Mouse (Mus musculus): ENCODE data around the gene Snx11. TPM values are rescaled to one million over a fixed set of nuclear protein-coding genes. Genes with fewer than 3 reads are reported as not detected.
"Not testable (repeated sequence)": the region's sequence is repeated elsewhere in the genome, so short reads cannot be mapped to it uniquely, and the experiment has no call there.

Gene Snx11
- total RNA-seq (2021) = 10 to 100 TPM; 14.0 to 15.3 TPM
- long read RNA-seq, experiment 1, transcript Snx11-201 (9 exons, 2,551 nt) = major isoform, 7 of 27 reads
- long read RNA-seq, experiment 1, transcript Snx11-202 (8 exons, 2,197 nt) = minor isoform, 6 of 27 reads
- long read RNA-seq, experiment 1, partial matches to known transcripts = 0 of 27 reads
- long read RNA-seq, experiment 1, other reads (novel, unspliced or antisense) = 14 of 27 reads
- long read RNA-seq, experiment 2, partial matches to known transcripts = 2 of 20 reads
- long read RNA-seq, experiment 2, other reads (novel, unspliced or antisense) = 12 of 20 reads

DNA sequence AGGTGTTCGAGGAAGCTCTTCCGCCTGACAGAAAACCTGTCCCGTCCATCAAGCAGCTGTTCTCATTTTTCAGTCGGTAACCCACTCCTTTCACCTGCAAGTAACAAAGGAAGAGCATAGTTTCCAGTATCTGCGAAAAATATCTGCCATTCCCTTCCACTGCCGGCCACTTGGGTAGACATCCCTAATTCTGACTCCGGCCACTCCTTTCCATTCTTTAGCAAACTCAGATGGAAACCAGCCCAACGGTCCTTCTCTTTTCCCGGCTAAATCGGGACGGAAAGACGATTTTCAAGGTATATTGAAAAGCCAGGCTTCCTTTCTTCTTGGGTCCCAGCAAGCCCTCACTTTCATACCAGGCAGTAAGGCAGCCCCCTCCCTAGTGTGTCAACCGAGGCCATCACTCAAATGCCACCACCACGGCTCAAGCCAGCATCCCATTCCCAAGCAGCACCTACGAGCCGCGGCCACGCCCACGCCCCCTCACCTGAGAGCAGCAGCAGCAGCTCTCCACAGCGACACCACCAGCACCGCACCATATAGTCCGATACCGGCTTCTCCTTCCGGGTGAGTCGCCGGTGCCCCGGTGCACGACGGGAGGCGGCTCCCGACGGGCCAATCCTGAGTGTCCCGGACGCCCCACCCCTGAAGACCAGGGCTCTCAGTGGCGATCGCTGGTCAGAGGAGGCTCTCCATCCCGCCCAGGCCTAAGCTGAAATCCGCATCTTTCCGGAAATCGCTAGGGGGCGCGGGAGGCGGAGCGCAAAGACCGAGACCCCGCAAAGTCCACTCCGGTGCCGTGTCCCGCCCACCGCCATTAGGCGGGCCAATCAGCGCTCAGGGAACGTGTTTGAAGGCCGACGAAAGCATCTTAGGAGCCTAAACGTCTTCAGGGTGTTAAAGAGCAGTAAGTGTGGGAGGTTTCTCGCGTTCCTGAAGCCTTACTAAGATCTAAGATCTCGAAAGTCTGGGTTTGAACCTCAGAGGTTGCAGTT lies at the start of gene Snx11:
Gene Snx11, minus strand, starts transcription at position 592 of the 995 bp plus-strand sequence.
- DNase-seq (ENCODE audit: low spot score in 2 of 2) = peak; percentile 98 to 100

DNA sequence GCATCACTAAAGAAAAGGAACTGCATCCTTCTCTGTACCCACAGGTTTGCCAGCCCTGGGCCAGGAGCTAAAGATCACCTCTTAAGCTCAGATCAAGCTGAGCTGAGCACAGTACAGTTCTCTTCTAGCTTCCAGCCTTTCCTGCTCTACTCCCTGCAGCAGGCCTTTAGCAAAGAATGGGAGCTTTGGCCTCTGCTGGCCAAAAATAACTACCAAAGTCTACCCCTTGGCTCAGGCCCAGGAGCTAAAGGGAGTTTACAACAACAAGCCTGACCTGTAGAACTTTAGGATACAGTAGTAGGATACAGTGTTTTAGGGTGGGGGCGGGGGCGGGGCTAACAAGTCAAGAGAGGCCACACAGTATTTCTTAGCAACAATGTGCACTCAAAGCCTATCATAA lies 49.1 kb upstream of the Snx11 start:
- DNase-seq (ENCODE audit: low spot score in 2 of 2) = no peak

DNA sequence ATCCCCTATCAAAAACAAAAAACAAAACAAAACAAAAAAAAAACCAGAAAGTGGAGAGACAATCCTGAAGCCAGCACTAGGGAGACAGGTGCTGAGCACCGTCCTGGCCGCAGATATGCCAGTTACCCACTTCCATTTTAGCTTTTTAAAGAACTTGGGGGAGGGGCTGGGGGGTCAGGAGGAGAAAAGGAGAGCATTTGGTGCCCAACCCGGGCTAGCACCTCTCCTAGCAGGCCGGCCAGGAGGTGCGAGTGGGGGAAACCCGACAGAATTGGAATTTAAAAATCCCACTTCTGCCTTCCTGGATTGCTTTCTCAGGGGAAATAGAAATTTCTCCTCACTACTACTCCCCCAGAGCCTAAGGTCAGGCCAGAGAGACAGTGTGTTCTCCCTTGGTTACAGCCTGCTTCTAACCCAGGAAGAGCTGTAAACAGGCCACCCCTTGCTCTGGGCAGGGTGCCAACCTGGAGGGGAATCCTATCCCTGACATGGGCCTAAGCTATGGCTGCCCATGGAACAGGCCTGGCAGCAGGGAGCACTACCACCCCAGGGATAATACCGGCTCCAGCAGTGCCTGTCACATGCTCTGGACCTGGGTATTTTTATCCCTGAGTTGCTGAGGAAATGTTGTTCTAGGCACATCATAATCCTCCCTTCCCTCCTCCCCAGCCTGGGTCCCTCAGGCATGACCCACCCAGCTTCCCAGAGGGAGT lies 47.6 kb upstream of the Snx11 start:
- peak; percentile 47 to 75 for DNase-seq (ENCODE audit: low spot score in 2 of 2)

DNA sequence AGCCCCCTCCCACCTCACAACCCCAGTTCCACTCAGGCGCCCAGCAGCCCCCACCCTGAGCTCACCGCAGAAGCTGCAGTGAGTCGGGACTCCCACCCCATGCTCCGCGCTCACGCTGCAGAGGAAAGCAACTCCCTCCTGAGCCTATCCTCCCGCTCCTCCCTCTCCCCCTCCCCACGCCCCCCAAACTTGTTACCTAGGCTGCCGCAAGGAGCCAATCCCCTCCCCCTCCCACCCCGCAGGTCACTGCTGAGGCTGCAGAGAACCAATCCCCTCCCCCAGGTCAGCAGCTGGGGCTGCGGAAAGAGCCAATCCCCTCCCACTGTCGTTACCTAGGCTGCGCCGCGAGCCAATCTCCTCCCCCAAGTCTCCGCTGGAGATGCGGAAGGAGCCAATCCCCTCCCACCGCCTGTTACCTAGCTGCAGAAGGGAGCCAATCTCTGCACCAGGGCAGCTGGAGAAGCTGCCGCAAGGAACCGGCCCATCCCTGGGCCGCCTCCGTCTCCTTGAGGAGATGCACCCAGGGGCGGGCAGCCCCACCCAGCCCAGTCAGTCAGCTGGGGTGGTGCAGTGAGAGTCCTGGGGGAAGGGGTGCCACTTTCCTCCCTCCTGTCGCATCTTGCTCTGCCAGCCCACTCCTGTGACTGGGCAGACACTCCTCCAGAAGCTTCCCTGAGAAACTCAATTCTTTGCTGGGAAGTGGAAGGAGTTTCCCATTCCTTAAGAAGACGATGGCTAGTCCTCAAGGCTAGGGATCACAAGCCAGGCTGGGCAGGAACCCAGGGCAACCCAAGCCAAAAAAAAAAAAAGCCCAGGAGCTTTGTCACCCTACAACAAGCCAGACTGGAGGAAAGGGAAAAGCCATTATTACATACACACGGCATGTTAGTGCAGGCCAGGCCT lies 46.8 kb upstream of the Snx11 start:
- DNase-seq (ENCODE audit: low spot score in 2 of 2) = peak in 1 of 2 experiments; percentile 68

DNA sequence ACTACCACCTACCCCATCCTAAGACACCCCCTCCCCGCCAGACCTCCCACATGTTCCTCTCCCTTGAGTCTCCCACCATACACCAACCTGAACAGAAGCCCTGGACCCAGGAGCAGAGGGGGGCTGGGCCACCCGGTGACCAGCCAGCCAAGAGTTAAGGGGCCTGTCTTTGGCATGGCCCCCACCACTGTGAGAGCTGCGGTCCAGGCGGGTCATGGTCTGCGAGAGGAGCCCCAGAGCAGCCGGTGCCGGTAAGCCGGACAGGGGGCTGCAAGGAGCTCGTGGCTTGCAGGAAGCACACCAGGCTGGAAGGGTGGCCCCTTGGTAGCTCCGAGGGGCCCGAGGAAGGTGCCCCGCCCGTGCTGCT lies 46.1 kb upstream of the Snx11 start:
- DNase-seq (ENCODE audit: low spot score in 2 of 2) = no peak

DNA sequence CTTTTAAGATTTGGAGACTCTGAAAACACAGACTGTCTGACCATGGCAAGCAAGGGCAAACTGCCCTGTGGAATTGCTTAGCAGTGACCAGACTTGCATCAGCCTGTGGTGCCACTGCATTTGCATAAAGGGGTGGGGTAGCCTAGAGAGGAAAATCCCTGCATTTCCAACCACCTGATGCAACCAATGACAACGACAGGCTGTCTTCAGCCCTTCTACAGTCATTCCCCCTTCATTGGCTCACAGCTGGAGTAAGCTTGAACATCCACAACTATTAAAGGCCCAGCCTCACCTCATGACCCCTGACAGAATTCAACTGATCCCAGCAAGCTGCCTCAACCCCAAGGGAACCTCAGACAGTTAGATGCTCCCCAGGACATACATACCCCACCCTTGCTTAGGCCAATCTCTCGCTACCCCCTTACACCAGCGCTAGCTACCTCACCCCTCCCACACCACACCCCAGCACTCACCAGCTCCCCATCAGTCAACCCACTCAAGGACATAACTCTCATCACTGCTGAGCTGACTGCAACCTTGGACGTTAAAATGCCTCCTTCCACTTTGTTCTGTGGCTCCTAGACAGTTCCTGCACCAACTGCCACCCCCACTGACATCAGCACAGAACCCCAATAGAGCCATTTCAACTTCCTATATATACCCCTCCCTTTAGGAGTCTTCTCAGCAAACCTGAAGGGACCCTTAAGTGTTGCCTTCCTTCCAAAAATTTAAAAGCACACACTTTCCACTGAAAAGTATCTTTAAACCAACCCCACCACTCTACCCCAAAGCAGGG lies 45.5 kb upstream of the Snx11 start:
- DNase-seq (ENCODE audit: low spot score in 2 of 2) = no peak

DNA sequence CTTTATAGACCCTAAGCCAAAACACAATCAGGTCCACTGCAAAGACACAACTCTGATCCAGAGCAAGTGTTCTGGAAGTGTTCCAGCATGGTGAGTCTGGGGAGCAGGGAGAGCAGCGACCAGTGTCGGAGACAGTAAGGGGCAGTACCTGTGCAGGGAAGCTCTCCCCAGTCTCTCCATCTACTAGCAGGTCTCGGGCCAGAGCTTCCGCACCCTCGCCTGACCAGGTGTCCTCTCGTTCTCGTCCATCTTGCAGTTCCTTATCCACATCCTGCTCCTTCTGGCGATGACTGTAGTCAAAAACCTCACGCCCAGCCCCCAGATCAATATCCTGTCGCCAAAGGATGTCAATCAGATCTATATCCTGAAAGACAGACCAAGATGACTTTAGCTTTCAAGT lies 44.6 kb upstream of the Snx11 start:
- DNase-seq (ENCODE audit: low spot score in 2 of 2) = no peak

DNA sequence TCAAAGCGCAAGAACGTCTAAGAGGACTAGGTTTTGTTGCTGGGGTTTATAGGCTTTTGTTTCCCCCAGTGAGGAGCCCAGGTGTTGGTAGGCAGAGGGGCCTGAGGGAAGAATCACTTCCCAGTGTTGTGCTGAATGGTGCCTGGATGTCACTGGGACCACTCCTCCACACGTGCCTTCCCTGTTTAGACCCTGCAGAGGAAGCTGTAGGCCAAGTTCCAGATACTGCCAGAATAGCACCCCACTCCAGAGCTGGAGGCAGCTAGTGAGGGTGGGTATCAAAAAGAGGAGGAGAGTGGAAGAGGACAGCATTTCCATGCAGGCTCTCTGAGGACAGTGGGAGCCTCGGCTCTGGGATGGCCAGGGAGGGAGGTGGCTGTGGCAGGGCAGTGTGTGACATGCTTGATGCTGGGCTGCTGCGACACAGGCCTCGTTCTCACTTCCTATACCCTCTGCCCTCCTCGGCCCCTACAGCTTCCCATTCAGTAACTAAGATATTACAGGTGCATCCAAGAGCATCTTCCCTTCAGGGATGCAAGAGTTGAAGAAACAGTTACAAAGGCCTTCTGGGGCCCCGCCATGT lies 40.9 kb upstream of the Snx11 start:
- no peak for DNase-seq (ENCODE audit: low spot score in 2 of 2)

DNA sequence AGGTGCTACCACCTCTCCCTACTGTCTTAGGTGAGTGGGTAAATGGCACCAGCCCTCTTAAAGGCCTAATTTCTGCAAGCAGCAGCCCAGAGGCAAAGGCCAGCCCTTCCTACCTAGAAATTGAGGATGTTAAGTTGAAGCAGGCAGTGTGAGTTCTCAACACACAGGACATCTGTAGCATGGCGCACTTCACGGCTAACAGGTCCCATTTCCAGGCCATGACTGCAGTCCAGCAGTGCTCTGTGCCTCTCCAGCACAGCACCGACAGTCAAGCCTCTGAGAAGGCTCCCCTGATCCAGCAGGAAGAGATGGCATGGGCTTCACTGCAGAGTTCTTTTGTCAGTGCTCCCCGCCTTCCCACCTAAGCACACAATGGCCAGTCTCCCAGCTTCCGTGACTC lies 39.6 kb upstream of the Snx11 start:
- DNase-seq (ENCODE audit: low spot score in 2 of 2) = no peak

DNA sequence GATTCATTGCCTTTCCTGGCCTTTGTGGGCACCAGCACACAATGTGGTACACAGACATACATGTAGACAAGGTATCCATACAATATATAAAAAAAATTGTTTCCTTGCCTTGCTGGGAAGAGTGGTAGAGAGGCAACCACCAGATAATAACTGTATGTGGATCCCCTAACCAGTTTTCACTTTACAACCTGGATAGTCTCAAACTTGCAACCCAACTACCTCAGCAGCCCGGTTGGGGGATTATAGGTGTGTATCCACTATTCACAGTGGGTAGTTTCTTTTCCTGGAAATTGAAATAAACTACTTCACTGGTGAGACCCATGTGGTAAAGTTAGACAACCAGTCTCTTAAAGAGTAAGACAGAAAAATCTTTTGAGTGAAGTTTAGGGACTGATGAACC lies 39.1 kb upstream of the Snx11 start:
- no peak for DNase-seq (ENCODE audit: low spot score in 2 of 2)

DNA sequence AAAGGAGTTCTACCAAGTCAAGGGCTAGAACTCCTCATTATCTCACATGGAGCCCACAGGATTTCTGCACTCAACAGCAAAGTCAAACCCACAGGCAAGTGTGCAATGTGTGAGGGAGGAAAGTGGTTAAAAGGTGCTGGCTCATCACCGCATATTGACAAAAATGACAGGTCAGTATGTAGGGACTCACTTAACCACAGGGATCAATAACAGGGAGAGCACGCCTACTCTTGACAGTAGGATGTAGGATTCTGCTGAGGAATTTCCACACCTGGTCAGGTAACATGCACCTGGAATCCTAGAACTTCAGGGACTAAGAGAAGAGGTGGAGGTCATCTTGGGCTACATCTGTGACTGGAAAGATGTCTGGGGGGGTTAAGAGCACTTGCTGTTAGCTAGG lies 38.5 kb upstream of the Snx11 start:
- DNase-seq (ENCODE audit: low spot score in 2 of 2) = no peak

DNA sequence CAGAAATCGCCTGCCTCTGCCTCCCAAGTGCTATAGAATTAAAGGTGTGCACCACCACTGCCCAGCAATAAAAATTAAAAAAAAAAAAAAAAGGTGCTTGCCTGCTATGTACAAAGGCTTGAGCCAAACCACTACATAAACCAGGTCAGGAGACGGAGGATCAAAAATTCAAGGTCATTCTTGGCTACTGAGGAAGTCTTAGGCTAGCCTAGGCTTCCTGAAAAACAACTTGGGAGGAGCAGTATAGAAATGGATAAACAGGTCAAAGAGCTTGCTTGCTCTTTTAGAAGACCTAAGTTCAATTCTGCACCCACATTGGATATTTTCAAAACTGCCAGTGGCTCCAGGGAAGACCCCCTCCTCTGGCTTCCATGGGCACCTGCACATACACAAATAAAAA lies 37.1 kb upstream of the Snx11 start:
- DNase-seq (ENCODE audit: low spot score in 2 of 2) = no peak

DNA sequence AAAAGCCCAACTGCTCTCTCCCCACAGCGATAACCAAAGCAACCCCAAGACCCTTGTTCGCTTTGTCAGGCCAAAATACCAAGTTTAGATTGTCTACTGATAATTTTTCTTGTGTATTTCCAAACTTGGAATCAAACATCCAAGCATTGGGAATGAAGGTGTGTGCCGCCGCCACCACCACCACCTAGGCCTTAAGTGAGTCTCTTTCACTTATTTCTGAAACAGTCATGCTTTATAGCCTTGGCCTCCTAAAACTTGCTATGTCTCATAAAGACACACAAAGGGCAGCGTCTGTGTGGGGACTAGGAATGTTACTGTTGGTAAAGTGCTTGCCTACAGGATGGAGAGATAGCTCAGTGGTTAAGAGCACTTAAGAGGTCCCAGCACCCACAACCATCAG lies 36.6 kb upstream of the Snx11 start:
- no peak for DNase-seq (ENCODE audit: low spot score in 2 of 2)

DNA sequence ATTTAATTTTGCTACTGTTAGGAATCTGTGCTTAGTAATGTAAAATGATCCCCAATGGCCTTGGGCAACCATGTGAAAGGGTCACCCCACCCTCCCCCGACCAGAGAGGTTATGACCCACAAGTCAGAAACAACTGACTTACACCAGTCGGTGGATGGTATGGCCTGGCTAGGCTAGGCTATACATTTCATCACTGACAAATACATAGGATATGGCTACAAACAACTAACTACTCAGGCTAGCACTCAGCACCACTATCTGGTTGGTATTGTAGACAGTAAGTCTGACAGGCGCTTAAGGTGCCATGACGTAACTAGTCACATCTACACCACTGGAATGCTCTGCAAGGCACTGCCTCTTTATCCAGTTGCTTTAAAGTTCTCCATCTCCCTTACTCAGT lies 36.1 kb upstream of the Snx11 start:
- no peak for DNase-seq (ENCODE audit: low spot score in 2 of 2)

DNA sequence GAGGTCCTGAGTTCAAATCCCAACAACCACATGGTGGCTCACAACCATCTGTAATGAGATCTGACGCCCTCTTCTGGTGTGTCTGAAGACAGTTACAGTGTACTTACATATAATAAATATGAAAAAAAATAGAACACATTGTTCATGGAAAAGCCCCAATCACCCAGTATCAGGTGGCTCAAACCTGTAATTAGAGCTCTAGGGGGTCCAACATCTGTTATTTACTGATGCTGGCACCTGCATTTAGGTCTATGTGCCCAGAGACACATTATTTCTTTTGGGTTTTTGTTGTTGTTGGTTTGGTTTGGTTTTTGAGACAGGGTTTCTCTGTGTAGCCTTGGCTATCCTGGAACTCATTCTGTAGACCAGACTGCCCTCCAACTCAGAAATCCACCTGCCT lies 33.8 kb upstream of the Snx11 start:
- DNase-seq (ENCODE audit: low spot score in 2 of 2) = not testable (repeated sequence)

DNA sequence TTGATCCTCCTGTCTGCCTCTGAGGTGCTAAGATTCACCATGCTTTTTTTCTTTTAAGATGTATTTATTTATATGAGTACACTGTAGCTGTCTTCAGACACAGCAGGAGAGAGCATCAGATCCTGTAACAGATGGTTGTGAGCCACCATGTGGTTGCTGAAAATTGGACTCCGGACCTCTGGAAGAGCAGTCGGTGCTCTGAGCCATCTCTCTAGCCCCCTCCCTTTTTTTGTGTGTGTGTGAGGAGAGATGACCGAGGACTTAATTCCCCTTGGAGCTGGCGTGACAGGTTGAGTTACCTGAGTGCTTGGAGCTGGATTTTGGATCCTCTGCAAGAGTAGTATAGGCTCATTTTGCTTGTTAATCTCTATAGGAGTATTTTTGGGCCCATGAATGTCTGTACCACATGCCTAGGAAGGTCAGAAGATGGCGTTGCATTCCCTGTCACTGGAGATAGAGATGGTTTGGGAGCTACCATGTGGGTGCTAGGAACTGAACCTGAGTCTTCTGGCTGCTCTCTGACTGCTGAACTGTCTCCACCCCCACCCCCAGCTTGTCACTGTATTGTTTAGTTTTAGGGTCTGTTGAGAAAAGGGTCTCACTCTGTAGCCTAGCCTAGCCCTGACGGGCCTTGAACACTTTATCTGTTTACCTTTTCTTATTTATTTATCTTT lies 32.3 kb upstream of the Snx11 start:
- no peak for DNase-seq (ENCODE audit: low spot score in 2 of 2)

DNA sequence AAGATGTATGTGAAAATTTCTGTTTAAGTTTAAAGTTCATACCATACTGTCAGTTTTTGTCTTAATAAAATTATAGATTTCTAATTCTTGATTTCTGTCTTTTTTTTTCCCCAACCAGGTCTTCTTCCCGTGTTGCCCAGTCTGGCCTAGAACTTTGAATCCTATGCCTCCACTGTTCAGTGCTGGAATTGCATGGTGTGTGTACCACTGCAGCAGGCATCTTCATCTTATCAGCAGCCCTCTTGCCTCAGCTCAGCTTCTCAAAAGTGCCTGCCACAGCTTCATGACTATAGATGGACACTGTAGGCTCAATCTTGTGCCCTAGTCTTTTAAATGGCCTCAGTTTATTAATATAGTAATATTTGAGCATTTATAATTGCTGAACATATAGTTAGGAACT lies 30.7 kb upstream of the Snx11 start:
- no peak for DNase-seq (ENCODE audit: low spot score in 2 of 2)

DNA sequence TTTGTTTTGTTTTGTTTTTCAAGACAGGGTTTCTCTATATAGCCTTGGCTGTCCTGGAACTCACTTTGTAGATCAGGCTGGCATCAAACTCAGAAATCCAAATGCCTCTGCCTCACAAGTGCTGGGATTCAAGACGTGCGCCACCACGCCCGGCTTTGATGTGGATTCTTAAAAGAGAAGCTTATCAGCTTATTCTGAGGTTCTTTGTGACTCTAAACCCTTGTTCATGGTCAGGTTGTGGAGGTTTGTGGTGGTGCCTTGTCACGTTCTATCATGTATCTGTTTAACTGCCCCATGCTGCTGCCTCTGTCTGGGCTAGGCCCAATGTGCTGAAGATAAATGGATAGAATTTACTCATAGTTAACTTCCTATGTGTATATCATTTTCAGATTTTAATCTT lies 28.2 kb upstream of the Snx11 start:
- no peak for DNase-seq (ENCODE audit: low spot score in 2 of 2)

DNA sequence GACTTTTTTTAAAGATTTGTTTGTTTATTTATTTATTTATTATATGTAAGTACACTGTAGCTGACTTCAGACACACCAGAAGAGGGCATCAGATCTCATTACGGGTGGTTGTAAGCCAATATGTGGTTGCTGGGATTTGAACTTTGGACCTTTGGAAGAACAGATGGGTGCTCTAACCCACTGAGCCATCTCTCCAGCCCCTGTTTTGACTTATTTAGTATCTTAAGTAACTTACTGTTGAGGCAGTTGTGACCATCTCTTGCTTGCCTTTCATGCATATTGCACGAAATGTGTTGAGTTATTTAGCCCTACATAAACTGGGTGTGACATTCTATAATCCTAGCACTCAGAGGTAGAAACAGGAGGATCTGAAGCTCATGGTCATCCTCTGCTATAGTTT lies 22.2 kb upstream of the Snx11 start:
- DNase-seq (ENCODE audit: low spot score in 2 of 2) = no peak

All from gastrocnemius, postnatal 4 days (tissue).